Mouse (Mus musculus) embryonic facial prominence, embryonic 13.5 days (tissue): Measurements from ENCODE around the gene Foxs1. TPM values are rescaled to one million over a fixed set of nuclear protein-coding genes. Genes with fewer than 3 reads are reported as not detected.
A peak's percentile ranks its signal among the peaks of the same experiment; 100 is the strongest.

ENCODE experiments used
- ATAC-seq: fragments of 200-750 bp; cut with Nextera tagmentation; 2 replicates; pipeline ENCODE4 v1.8.0; 2017; ENCODE audit warnings: low read depth; ENCODE audit not compliant: insufficient number of reproducible peaks, insufficient read depth, low FRiP score, low TSS enrichment
- H3K27ac ChIP-seq: fragments of 300-500 bp; sonication (generic); 2 replicates; pipeline ENCODE4 v1.5.1; 2015; ENCODE audit warnings: moderate library complexity, mild to moderate bottlenecking, inconsistent platforms
- H3K27me3 ChIP-seq: fragments of 300-500 bp; sonication (generic); 2 replicates; pipeline ENCODE4 v1.6.1; 2015; ENCODE audit warnings: mild to moderate bottlenecking, inconsistent platforms
- H3K36me3 ChIP-seq: fragments of 300-500 bp; sonication (generic); 2 replicates; pipeline ENCODE4 v1.6.1; 2015; ENCODE audit warnings: mild to moderate bottlenecking, inconsistent platforms
- H3K4me1 ChIP-seq: fragments of 300-500 bp; sonication (generic); 2 replicates; pipeline ENCODE4 v1.6.1; 2015; ENCODE audit warnings: inconsistent platforms
- H3K4me2 ChIP-seq: fragments of 300-500 bp; sonication (generic); 2 replicates; pipeline ENCODE4 v1.6.1; 2015; ENCODE audit warnings: moderate library complexity, mild to moderate bottlenecking, inconsistent platforms
- H3K4me3 ChIP-seq: fragments of 300-500 bp; sonication (generic); 2 replicates; pipeline ENCODE4 v1.5.1; 2015; ENCODE audit warnings: mild to moderate bottlenecking, inconsistent platforms
- H3K9ac ChIP-seq: fragments of 300-500 bp; sonication (generic); 2 replicates; pipeline ENCODE4 v1.6.1; 2015; ENCODE audit warnings: mild to moderate bottlenecking, inconsistent platforms
- H3K9me3 ChIP-seq: fragments of 300-500 bp; sonication (generic); 2 replicates; pipeline ENCODE4 v1.6.1; 2016; ENCODE audit warnings: inconsistent platforms
- WGBS: fragments of 180-500 bp; shearing (Covaris S2); methylation state at CpG from one replicate; pipeline ENCODE4 v1.1.7; 2015; ENCODE audit warnings: mixed read lengths; 5-methylcytosine and 5-hydroxymethylcytosine counted together
- polyA plus RNA-seq: library from polyadenylated mRNA; unstranded; fragments of >200 nt; fragmentation: Nextera tagmentation; extraction: Ambion mirVana; gene quantifications from 2 replicates; pipeline ENCODE4 v1.2.1, GENCODE M21; 2015

Gene Foxs1
- polyA plus RNA-seq = 0.83 TPM in 1 of 2 replicates, not detected in the other

GRCm38 (mm10) chr2:152933048-152933447 is at the start of gene Foxs1:
Gene Foxs1, minus strand, starts transcription at chr2:152933208.
- Histone ChIP-seq H3K4me3 (no peak within 1 kb of the TSS), H3K27ac (no peak within 1 kb of the TSS)
- WGBS = 32% methylated on average over 9 of the region's 9 CpGs

GRCm38 (mm10) chr2:152976991-152977390 is 44.0 kb upstream of the Foxs1 start:
- Histone ChIP-seq H3K4me2 (no peak overlapping the region), H3K4me3 (no peak overlapping the region), H3K27me3 (peaks cover 4% of the 10 kb centered on the region; the same call in 1 of the 2 replicates), H3K4me1 (no peaks in the 10 kb centered on the region), H3K9ac (no peak overlapping the region), H3K36me3 (no peaks in the 10 kb centered on the region), H3K9me3 (no peaks in the 10 kb centered on the region), H3K27ac (no peak overlapping the region)
- 57% methylated on average over 3 of the region's 3 CpGs for WGBS
- no peak for ATAC-seq

More at GRCm38 (mm10) chr2:152933048-152933447, at the start of gene Foxs1:
- H3K36me3 ChIP-seq = no peaks in the 10 kb centered on the region
- H3K4me1 ChIP-seq = 0 out of 2 replicates have a peak, but pooled peaks cover 7% of the 10 kb centered on the region
- ATAC-seq = no peak
- H3K4me2 ChIP-seq = no peak within 1 kb of the TSS
- no peaks in the 10 kb centered on the region for H3K9me3 ChIP-seq
- H3K9ac ChIP-seq = peak within 1 kb of the TSS; percentile 36; the same call in 1 of the 2 replicates
- peaks cover 31% of the 10 kb centered on the region for H3K27me3 ChIP-seq

GRCm38 (mm10) chr2:152965555-152965954 is 32.5 kb upstream of the Foxs1 start:
- ATAC-seq = no peak
- WGBS = 43% methylated on average over 4 of the region's 4 CpGs
- no peak overlapping the region for H3K27ac ChIP-seq
- H3K36me3 ChIP-seq = no peaks in the 10 kb centered on the region
- H3K4me2 ChIP-seq = no peak overlapping the region
- H3K4me1 ChIP-seq = peaks cover 3% of the 10 kb centered on the region; the same call in 1 of the 2 replicates
- no peak overlapping the region for H3K4me3 ChIP-seq
- no peaks in the 10 kb centered on the region for H3K9me3 ChIP-seq
- no peaks in the 10 kb centered on the region; the same call in 1 of the 2 replicates for H3K27me3 ChIP-seq
- no peak overlapping the region for H3K9ac ChIP-seq

GRCm38 (mm10) chr2:152962091-152962793 is 29.2 kb upstream of the Foxs1 start, which contains the start of gene Ttll9:
Gene Ttll9, plus strand, starts transcription at chr2:152962485.
- peak; percentile 87 for ATAC-seq
- Histone ChIP-seq H3K9ac (peak within 1 kb of the TSS; percentile 73), H3K27me3 (peaks cover 1% of the 10 kb centered on the region), H3K4me2 (peak within 1 kb of the TSS; percentile 78), H3K9me3 (no peaks in the 10 kb centered on the region), H3K4me3 (peak within 1 kb of the TSS; percentile 48), H3K4me1 (peaks cover 3% of the 10 kb centered on the region; the same call in 1 of the 2 replicates), H3K27ac (no peak within 1 kb of the TSS), H3K36me3 (no peaks in the 10 kb centered on the region)
- 3% methylated on average over 34 of the region's 34 CpGs for WGBS

- ATAC-seq = no peak
- WGBS = 68% methylated on average over 3 of the region's 3 CpGs
These were observed 25.1 kb upstream of the Foxs1 start for GRCm38 (mm10) chr2:152958116-152958515.

GRCm38 (mm10) chr2:152951850-152952720 is 19.1 kb upstream of the Foxs1 start:
- no peak for ATAC-seq
- Histone ChIP-seq H3K27me3 (peaks cover 81% of the 10 kb centered on the region), H3K4me2 (peak overlapping the region; percentile 82)

More at GRCm38 (mm10) chr2:152958116-152958515, 25.1 kb upstream of the Foxs1 start:
- no peak overlapping the region for H3K9ac ChIP-seq
- H3K36me3 ChIP-seq = no peaks in the 10 kb centered on the region
- no peak overlapping the region for H3K4me3 ChIP-seq
- H3K9me3 ChIP-seq = no peaks in the 10 kb centered on the region
- H3K27ac ChIP-seq = no peak overlapping the region
- H3K4me1 ChIP-seq = peaks cover 3% of the 10 kb centered on the region; the same call in 1 of the 2 replicates
- H3K4me2 ChIP-seq = no peak overlapping the region
- peaks cover 25% of the 10 kb centered on the region for H3K27me3 ChIP-seq

GRCm38 (mm10) chr2:152951065-152951849 is 18.2 kb upstream of the Foxs1 start, which contains the start of gene Dusp15:
Gene Dusp15, minus strand, starts transcription at chr2:152951698.
- WGBS = under 1% methylated on average over 49 of the region's 54 CpGs
- Histone ChIP-seq H3K36me3 (no peaks in the 10 kb centered on the region), H3K4me2 (peak within 1 kb of the TSS; percentile 82), H3K4me1 (0 out of 2 replicates have a peak, but pooled peaks cover 7% of the 10 kb centered on the region), H3K27ac (no peak within 1 kb of the TSS), H3K9ac (peak within 1 kb of the TSS; percentile 73), H3K4me3 (peak within 1 kb of the TSS; percentile 52), H3K27me3 (peaks cover 87% of the 10 kb centered on the region), H3K9me3 (no peaks in the 10 kb centered on the region)
- ATAC-seq = peak; percentile 56; the same call in 1 of the 2 replicates

More at GRCm38 (mm10) chr2:152951850-152952720, 19.1 kb upstream of the Foxs1 start:
- H3K4me1 ChIP-seq = 0 out of 2 replicates have a peak, but pooled peaks cover 7% of the 10 kb centered on the region
- H3K9me3 ChIP-seq = no peaks in the 10 kb centered on the region
- 17% methylated on average over 13 of the region's 13 CpGs for WGBS
- H3K4me3 ChIP-seq = peak overlapping the region; percentile 52
- no peak overlapping the region for H3K27ac ChIP-seq
- H3K36me3 ChIP-seq = no peaks in the 10 kb centered on the region
- peak overlapping the region; percentile 73 for H3K9ac ChIP-seq

- peak overlapping the region; percentile 52 for H3K4me3 ChIP-seq
- H3K4me1 ChIP-seq = 0 out of 2 replicates have a peak, but pooled peaks cover 7% of the 10 kb centered on the region
- no peaks in the 10 kb centered on the region for H3K36me3 ChIP-seq
- WGBS = 35% methylated on average over 11 of the region's 11 CpGs
- H3K27ac ChIP-seq = no peak overlapping the region
- no peaks in the 10 kb centered on the region for H3K9me3 ChIP-seq
- no peak for ATAC-seq
- peaks cover 89% of the 10 kb centered on the region for H3K27me3 ChIP-seq
- peak overlapping the region; percentile 82 for H3K4me2 ChIP-seq
- no peak overlapping the region for H3K9ac ChIP-seq
These were observed 17.5 kb upstream of the Foxs1 start for GRCm38 (mm10) chr2:152950358-152951064.

GRCm38 (mm10) chr2:152948438-152949020 is 15.5 kb upstream of the Foxs1 start:
- Histone ChIP-seq H3K4me1 (peaks cover 8% of the 10 kb centered on the region), H3K27me3 (peaks cover 95% of the 10 kb centered on the region), H3K9me3 (no peaks in the 10 kb centered on the region), H3K27ac (no peak overlapping the region), H3K36me3 (no peaks in the 10 kb centered on the region), H3K4me3 (no peak overlapping the region), H3K9ac (no peak overlapping the region), H3K4me2 (no peak overlapping the region)
- no peak for ATAC-seq
- 86% methylated on average over 5 of the region's 5 CpGs for WGBS

GRCm38 (mm10) chr2:152947098-152947497 is 14.1 kb upstream of the Foxs1 start:
- Histone ChIP-seq H3K36me3 (no peaks in the 10 kb centered on the region), H3K4me1 (peaks cover 21% of the 10 kb centered on the region), H3K9ac (no peak overlapping the region), H3K27me3 (peaks cover 99% of the 10 kb centered on the region), H3K4me3 (no peak overlapping the region), H3K27ac (no peak overlapping the region), H3K9me3 (no peaks in the 10 kb centered on the region), H3K4me2 (no peak overlapping the region)
- no peak for ATAC-seq
- WGBS = 47% methylated on average over 7 of the region's 7 CpGs
